Mouse (Mus musculus) liver, embryonic 13.5 days (tissue): ENCODE results near the gene Cyp4f14. TPM values are rescaled to one million over a fixed set of nuclear protein-coding genes. Genes with fewer than 3 reads are reported as not detected.

Experiments used
- ATAC-seq: fragments of 200-750 bp; cut with Nextera tagmentation; 2 replicates; pipeline ENCODE4 v1.8.0; 2017; ENCODE audit warnings: low read depth, mild to moderate bottlenecking, moderate number of reproducible peaks, moderate library complexity
- DNase-seq: peaks from one replicate; pipeline ENCODE4 v3.0.0; 2022
- H3K27ac ChIP-seq: fragments of 300-500 bp; sonication (generic); 2 replicates; pipeline ENCODE4 v1.5.1; 2015; ENCODE audit warnings: moderate library complexity, mild to moderate bottlenecking, inconsistent platforms
- H3K27me3 ChIP-seq: fragments of 300-500 bp; sonication (generic); 2 replicates; pipeline ENCODE4 v1.6.1; 2015; ENCODE audit warnings: mild to moderate bottlenecking, inconsistent platforms
- H3K36me3 ChIP-seq: fragments of 300-500 bp; sonication (generic); 2 replicates; pipeline ENCODE4 v1.6.1; 2015; ENCODE audit warnings: mild to moderate bottlenecking, inconsistent platforms
- H3K4me1 ChIP-seq: fragments of 300-500 bp; sonication (generic); replicated peaks from 2 replicates; pipeline ENCODE4 v1.6.1; 2015; ENCODE audit warnings: inconsistent platforms
- H3K4me2 ChIP-seq: fragments of 300-500 bp; sonication (generic); 2 replicates; pipeline ENCODE4 v1.6.1; 2015; ENCODE audit warnings: inconsistent platforms, mild to moderate bottlenecking, moderate library complexity
- H3K4me3 ChIP-seq: fragments of 300-500 bp; sonication (generic); replicated peaks from 2 replicates; pipeline ENCODE4 v1.5.1; 2015; ENCODE audit warnings: mild to moderate bottlenecking, inconsistent platforms
- H3K9ac ChIP-seq: fragments of 300-500 bp; sonication (generic); 2 replicates; pipeline ENCODE4 v1.6.1; 2015; ENCODE audit warnings: mild to moderate bottlenecking, inconsistent platforms
- H3K9me3 ChIP-seq: fragments of 300-500 bp; sonication (generic); replicated peaks from 2 replicates; pipeline ENCODE4 v1.6.1; 2016; ENCODE audit warnings: inconsistent platforms
- WGBS: fragments of 180-500 bp; shearing (Covaris S2); methylation state at CpG from one replicate; pipeline ENCODE4 v1.1.7; 2015; ENCODE audit not compliant: insufficient replicate concordance; 5-methylcytosine and 5-hydroxymethylcytosine counted together
- polyA plus RNA-seq: library from polyadenylated mRNA; unstranded; fragments of >200 nt; fragmentation: Nextera tagmentation; extraction: Ambion mirVana; gene quantifications from 2 replicates; pipeline ENCODE4 v1.2.1, GENCODE M21; 2015

The Cyp4f14 gene
- polyA plus RNA-seq, 1 experiment from 2014 or later: not detected

DNA sequence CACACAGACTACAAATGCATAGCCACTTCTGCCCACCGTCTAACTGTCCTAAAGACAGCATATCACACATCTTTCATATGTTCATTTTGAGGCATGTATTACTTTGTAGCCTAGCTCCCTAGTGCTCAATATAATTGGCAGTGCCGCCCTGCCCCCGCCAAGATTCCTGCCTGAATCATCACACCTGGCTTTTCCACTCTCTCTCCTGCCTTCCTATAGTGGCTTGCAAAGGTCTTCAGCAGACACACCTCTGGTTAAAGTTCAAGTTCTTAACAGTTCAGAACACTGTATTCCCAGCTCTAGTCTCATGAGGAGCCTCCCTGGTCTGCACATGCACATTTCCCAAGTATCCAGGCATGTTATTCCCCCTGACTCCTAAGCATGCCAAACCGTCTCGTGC lies 10.7 kb upstream of the Cyp4f14 start:
- Histone ChIP-seq H3K4me3 (no peak overlapping the region), H3K4me1 (peaks cover 9% of the 10 kb centered on the region), H3K4me2 (no peak overlapping the region), H3K36me3 (no peaks in the 10 kb centered on the region), H3K9me3 (no peaks in the 10 kb centered on the region), H3K27me3 (no peaks in the 10 kb centered on the region), H3K27ac (no peak overlapping the region), H3K9ac (no peak overlapping the region)
- ATAC-seq: no peak
- DNase-seq: no peak
- WGBS: 67% methylated on average over 5 of the region's 5 CpGs

DNA sequence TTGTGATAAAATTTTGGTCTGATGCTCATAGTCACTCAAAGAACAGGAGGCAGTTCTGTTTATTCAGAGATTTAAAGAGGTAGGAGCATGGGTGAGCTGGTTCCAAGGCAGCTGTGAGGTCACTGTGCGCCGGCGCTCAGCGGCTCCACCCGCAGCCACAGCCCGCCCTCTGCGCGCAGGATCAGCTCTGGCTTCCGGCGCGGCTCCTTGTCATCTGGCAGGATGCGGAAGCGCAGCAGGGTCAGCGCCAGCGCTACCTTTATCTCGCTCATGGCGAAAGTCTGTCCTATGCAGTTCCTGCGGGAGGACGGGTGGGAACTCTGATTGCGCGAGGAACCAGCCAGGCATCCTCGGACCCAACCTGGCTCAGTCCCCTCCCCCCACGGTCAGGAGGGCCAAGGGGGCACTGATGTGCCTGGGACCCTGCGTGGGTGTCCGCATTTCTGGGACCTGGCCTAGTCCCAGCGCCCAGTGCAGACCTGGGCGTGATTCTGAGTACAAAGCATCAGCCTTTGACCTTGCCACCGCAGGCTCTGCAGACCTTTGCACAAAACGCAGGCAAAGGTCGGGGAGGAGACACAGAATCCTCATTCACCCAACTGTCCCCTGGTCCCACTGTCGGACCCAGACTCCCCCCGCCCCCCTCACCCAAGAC lies 7.6 kb upstream of the Cyp4f14 start:
- Histone ChIP-seq H3K4me3 (peak overlapping the region; percentile 50), H3K36me3 (no peaks in the 10 kb centered on the region), H3K4me2 (peak overlapping the region; percentile 65), H3K4me1 (peaks cover 9% of the 10 kb centered on the region), H3K27me3 (no peaks in the 10 kb centered on the region), H3K9ac (peak overlapping the region; percentile 51), H3K9me3 (no peaks in the 10 kb centered on the region), H3K27ac (0 out of 2 replicates have a peak overlapping the region, but pooled peaks have one; percentile 4)
- DNase-seq (peak; percentile 55), ATAC-seq (peak; percentile 87)
- 11% methylated on average over 32 of the region's 32 CpGs for WGBS

DNA sequence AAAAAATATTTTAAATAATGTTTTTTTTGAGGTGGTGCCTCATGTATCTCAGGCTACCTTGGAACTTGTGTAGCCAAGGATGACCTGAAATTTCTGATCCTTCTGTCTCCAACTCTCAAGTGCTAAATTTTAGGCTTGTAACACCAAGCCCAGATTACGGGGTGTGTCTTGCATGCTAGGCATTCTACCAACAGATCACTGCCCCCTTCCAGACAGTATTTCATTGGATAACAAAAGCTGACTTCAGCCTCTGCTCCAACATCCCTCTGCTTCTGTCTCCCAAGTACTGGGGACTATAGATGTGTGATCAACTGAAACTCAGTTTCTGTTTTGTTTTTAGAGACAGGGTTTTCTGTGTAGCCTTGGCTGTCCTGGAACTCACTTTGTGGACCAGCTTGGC lies 6.5 kb upstream of the Cyp4f14 start:
- no peak overlapping the region for H3K4me2 ChIP-seq
- H3K4me3 ChIP-seq: no peak overlapping the region
- no peak for ATAC-seq
- 0 out of 2 replicates have a peak, but pooled peaks cover 3% of the 10 kb centered on the region for H3K27me3 ChIP-seq
- no peak overlapping the region for H3K9ac ChIP-seq
- H3K27ac ChIP-seq: no peak overlapping the region
- WGBS: 71% methylated on average over 1 of the region's 1 CpGs
- no peaks in the 10 kb centered on the region for H3K36me3 ChIP-seq
- H3K4me1 ChIP-seq: peaks cover 9% of the 10 kb centered on the region
- H3K9me3 ChIP-seq: no peaks in the 10 kb centered on the region
- no peak for DNase-seq

DNA sequence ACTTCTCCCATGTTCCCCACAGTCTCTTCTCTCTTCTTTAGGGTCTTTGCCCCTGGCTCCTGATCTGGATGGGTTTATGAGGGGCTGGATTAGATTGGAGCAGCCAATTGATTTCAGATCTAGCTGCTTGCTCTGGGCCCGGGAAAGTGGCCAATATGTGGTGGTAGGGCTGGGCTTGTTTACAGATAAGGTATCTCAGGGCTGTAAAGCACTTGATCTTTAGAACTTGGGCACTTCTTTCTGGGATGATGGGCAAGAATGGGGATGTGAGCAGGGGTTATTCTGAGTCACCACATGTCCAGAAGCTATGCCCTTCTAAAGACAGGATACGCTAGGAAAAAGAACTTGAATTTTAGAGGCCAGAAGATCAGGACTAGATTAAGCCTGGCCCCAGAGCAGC lies 2.0 kb upstream of the Cyp4f14 start:
- DNase-seq: no peak
- Histone ChIP-seq H3K4me2 (no peak overlapping the region), H3K27me3 (0 out of 2 replicates have a peak, but pooled peaks cover 3% of the 10 kb centered on the region), H3K9ac (no peak overlapping the region), H3K9me3 (no peaks in the 10 kb centered on the region), H3K36me3 (no peaks in the 10 kb centered on the region), H3K4me3 (no peak overlapping the region), H3K27ac (no peak overlapping the region), H3K4me1 (no peaks in the 10 kb centered on the region)
- no peak for ATAC-seq
- WGBS: 38% methylated on average over 2 of the region's 2 CpGs

DNA sequence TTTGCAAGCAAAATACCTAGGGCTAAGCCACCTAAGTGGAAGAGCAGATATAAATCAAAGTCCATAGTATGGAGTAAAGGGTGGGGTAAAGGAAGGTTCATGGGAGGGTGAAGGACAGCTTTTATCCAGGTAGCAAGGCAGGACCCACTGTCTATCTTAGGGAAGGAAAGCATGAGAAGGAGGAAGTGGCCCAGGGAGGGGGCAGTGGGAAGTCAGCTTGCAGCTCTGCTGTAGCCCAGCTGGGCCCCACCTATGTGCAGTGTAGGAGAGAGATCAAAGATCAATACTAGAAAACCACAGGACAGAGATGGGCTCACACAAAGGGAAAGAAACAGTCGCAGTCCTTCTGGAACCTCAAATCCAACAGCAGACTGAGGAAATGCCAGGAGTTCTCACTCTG lies 1.1 kb downstream of the Cyp4f14 start:
- H3K27ac ChIP-seq: no peak overlapping the region
- no peak overlapping the region for H3K4me2 ChIP-seq
- 52% methylated on average over 1 of the region's 1 CpGs for WGBS
- H3K9me3 ChIP-seq: no peaks in the 10 kb centered on the region
- no peaks in the 10 kb centered on the region for H3K36me3 ChIP-seq
- H3K27me3 ChIP-seq: 0 out of 2 replicates have a peak, but pooled peaks cover 8% of the 10 kb centered on the region
- DNase-seq (no peak), ATAC-seq (no peak)
- no peaks in the 10 kb centered on the region for H3K4me1 ChIP-seq
- H3K9ac ChIP-seq: no peak overlapping the region
- no peak overlapping the region for H3K4me3 ChIP-seq

DNA sequence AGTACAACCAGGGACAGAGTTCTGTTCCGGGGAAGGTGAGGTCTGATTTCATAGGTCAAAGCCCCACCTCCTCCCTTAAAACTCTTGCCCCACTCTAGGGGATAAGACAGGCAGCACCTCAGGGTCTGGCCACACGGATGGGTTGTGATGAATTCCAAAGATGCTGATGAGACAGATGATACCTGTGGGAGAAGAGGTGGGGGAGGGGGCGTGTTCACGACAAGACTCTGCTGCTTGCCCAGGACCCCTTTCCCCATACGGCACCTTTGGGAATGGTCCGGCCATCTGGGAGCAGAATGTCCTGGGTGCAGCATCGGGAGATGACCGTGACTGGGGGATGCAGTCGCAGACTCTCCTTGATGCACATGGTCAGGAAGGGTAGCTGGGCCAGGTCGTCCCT lies 11.0 kb downstream of the Cyp4f14 start:
- no peaks in the 10 kb centered on the region for H3K36me3 ChIP-seq
- H3K27me3 ChIP-seq: 0 out of 2 replicates have a peak, but pooled peaks cover 3% of the 10 kb centered on the region
- no peaks in the 10 kb centered on the region for H3K9me3 ChIP-seq
- H3K4me2 ChIP-seq: no peak overlapping the region
- H3K4me1 ChIP-seq: no peaks in the 10 kb centered on the region
- no peak for DNase-seq
- no peak overlapping the region for H3K9ac ChIP-seq
- no peak for ATAC-seq
- 67% methylated on average over 10 of the region's 10 CpGs for WGBS
- no peak overlapping the region for H3K27ac ChIP-seq
- H3K4me3 ChIP-seq: no peak overlapping the region

DNA sequence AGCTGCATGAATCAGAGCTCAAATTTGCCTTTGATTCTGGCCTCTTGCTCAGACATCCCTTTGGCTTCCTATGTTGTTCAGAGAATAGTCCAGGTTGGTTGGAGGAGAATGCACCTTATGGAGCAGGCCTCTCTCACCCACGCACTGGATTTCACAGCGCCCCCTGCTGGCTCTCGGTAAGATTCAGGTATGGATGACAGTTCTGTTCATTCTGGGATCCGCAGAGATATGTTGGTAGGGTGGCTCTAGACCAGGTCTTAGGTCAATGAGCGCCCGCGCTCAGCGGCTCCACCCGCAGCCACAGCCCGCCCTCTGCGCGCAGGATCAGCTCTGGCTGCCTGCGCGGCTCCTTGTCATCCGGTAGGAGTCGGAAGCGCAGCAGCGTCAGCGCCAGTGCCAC lies 11.9 kb downstream of the Cyp4f14 start:
- Histone ChIP-seq H3K9me3 (no peaks in the 10 kb centered on the region), H3K27me3 (0 out of 2 replicates have a peak, but pooled peaks cover 3% of the 10 kb centered on the region), H3K27ac (no peak overlapping the region), H3K4me3 (no peak overlapping the region), H3K4me2 (0 out of 2 replicates have a peak overlapping the region, but pooled peaks have one; percentile 27), H3K36me3 (no peaks in the 10 kb centered on the region), H3K4me1 (no peaks in the 10 kb centered on the region), H3K9ac (no peak overlapping the region)
- no peak for ATAC-seq
- 17% methylated on average over 19 of the region's 19 CpGs for WGBS
- DNase-seq: peak; percentile 16

DNA sequence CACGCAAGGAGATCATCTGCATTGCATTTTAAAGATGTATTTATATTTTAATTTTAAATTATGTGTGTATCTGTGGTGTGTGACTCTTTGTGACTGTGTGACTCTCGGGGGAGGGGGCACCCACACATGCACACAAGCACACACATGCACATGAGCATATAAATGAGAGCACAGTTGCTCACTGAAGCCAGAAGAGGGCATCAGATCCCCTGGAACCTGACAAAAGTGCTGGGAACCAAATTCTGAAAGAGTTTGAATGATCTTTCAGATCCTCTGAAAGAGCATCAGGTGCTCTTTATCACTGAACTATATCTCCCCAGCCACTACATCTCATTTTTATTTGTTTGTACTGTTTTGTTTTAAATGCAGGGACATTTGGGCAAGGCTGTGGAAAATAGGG lies 12.7 kb downstream of the Cyp4f14 start:
- Histone ChIP-seq H3K9me3 (no peaks in the 10 kb centered on the region), H3K9ac (no peak overlapping the region), H3K4me2 (no peak overlapping the region), H3K4me3 (no peak overlapping the region), H3K36me3 (no peaks in the 10 kb centered on the region), H3K4me1 (no peaks in the 10 kb centered on the region), H3K27ac (no peak overlapping the region), H3K27me3 (0 out of 2 replicates have a peak, but pooled peaks cover 3% of the 10 kb centered on the region)
- WGBS: 38% methylated on average over 2 of the region's 2 CpGs
- DNase-seq (no peak), ATAC-seq (no peak)

DNA sequence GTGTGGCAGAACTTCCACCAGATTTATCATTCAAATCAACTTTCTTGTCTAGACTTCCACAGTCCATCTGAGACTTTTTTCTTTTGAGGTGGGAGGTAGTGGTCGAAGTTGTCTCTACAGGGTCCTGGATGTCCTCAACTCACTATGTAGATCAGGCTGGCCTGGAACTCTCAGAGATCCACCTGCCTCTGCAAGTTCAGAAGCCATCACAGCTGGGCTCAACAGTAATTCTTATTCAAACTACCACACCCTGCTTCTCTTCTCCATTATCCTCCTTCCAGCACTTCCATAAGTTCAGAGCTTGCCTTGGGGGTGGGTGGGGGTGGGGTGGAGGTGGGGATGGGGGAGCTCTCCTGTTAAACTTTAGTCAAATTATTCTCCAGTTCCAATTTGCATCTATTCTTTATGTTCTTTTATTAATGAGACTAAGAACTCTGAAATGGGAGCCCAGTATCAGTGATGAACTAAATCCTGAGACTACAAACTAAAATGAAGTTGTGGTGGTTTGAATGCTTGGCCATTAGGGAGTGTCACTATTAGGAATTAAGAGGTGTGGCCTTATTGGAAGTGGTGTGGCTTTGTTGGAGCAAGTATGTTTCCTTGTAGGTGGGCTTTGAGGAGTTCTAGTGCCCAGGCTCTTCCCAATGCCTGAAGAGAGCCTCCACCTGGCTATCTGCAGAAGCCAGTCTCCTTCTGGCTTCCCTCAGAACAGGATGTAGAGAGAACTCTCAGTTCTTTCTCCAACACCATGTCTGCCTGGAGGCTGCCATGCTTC lies 15.2 kb downstream of the Cyp4f14 start:
- no peak overlapping the region for H3K27ac ChIP-seq
- no peak for DNase-seq
- H3K4me2 ChIP-seq: no peak overlapping the region
- no peak for ATAC-seq
- H3K9me3 ChIP-seq: no peaks in the 10 kb centered on the region
- H3K4me1 ChIP-seq: no peaks in the 10 kb centered on the region
- 30% methylated on average over 1 of the region's 1 CpGs for WGBS
- 0 out of 2 replicates have a peak, but pooled peaks cover 3% of the 10 kb centered on the region for H3K27me3 ChIP-seq
- H3K36me3 ChIP-seq: no peaks in the 10 kb centered on the region
- no peak overlapping the region for H3K9ac ChIP-seq
- no peak overlapping the region for H3K4me3 ChIP-seq

DNA sequence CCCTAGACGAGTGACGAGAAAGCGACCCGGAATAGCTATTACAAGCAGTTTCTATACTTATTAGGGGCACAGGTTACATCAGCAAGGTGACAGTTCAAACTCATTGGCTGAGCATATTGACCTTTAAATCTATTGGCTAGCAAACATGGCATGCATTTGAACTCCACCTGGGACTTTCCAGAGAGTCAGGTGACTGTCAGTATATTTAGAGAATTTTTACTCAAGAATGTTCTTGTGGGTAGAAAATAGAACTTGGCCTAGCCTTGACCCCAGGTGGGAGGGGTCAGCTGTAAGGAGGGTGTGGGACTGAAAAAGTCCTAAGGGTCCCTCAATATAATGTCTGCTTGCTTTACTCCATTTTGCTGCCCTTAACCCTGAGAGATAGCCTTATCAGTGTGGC lies 21.7 kb downstream of the Cyp4f14 start:
- no peak overlapping the region for H3K4me2 ChIP-seq
- no peak for ATAC-seq

DNA sequence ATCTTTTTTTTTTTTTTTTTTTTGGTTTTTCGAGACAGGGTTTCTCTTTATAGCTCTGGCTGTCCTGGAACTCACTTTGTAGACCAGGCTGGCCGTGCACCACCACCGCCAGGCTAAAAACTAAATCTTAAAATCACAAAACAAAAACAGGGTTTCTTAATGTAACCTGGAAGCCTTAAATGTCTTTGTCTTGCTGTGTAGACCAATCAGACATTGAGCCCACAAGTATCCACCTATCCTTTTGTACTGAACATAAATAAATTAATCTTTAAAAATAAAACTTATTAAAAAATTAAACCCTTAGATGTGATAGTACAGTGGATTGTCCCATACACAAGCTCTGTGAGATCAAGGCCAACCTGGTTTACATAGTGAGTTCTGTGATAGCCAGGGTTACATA lies 23.2 kb downstream of the Cyp4f14 start:
- Histone ChIP-seq H3K4me2 (no peak overlapping the region), H3K9me3 (no peaks in the 10 kb centered on the region), H3K4me3 (no peak overlapping the region), H3K9ac (no peak overlapping the region), H3K36me3 (no peaks in the 10 kb centered on the region), H3K27me3 (no peaks in the 10 kb centered on the region), H3K27ac (no peak overlapping the region), H3K4me1 (peaks cover 19% of the 10 kb centered on the region)
- no peak for DNase-seq
- ATAC-seq: no peak
- 50% methylated on average over 3 of the region's 3 CpGs for WGBS

More for the DNA sequence above, 21.7 kb downstream of the Cyp4f14 start:
- H3K9me3 ChIP-seq: no peaks in the 10 kb centered on the region
- no peak overlapping the region for H3K4me3 ChIP-seq
- 85% methylated on average over 4 of the region's 4 CpGs for WGBS
- no peak overlapping the region for H3K9ac ChIP-seq
- peaks cover 8% of the 10 kb centered on the region for H3K4me1 ChIP-seq
- DNase-seq: no peak
- H3K36me3 ChIP-seq: no peaks in the 10 kb centered on the region
- no peaks in the 10 kb centered on the region for H3K27me3 ChIP-seq
- H3K27ac ChIP-seq: no peak overlapping the region
